Mouse (Mus musculus): Measurements from ENCODE around the gene Apobr. TPM values are rescaled to one million over a fixed set of nuclear protein-coding genes. Genes with fewer than 3 reads are reported as not detected.

Gene Apobr
- total RNA-seq, 2 experiments from 2014 or later: 27.6 to 98.7 TPM

DNA sequence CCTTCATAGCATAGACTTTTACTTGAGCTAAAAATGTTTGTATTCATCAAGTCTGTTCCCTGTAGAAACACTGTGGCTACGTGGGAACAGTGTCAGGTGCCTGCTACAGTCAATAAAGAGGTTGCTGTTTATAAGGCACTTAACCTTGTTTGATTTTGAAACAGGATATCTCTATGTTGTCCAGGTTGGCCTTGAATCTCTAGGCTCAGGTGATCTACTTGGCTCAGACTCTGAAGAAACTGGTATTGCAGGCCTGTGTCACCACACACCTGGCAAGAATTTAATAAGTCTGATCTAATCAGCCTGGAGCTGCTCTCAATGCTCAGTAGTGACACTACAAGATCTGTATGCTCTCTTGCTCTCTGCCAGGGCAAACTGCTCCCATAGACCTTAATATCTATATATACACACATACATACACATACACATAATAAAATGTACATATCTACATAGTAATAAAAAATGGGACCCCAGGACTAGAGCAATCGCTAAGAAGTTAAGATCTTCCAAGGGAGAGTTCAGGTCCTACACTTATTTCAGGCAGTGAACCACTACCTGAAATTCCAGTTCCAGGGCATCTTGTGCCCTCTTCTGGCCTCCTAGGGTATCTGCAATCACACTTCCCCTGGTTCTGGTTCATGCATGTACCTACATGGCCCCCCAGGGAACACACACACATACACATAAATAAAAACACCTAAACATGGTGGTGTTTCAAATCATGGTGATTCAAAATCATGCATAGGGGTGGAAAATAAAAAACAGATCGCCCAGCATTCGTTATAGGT lies 52.2 kb downstream of the Apobr start:
- ATAC-seq (ENCODE audit: poor library complexity, severe bottlenecking): peak; percentile 90

Other genes with a start within 250 kb of the Apobr start
- gene Lat, start 215.4 kb upstream of the Apobr start, total RNA-seq (2015): 3.2 and 7.3 TPM in 2 replicates
- 3.3 and 6.3 TPM in 2 replicates for gene Lat, start 215.4 kb upstream of the Apobr start, total RNA-seq (2017)
- gene Spns1, start 207.5 kb upstream of the Apobr start, total RNA-seq (2015): 7.9 and 11.5 TPM in 2 replicates
- 6.8 and 10.6 TPM in 2 replicates for gene Spns1, start 207.5 kb upstream of the Apobr start, total RNA-seq (2017)
- gene Nfatc2ip, start 188.2 kb upstream of the Apobr start, total RNA-seq (2015): 10.1 and 11.7 TPM in 2 replicates
- 13.9 and 16.6 TPM in 2 replicates for gene Nfatc2ip, start 188.2 kb upstream of the Apobr start, total RNA-seq (2017)
- 0.20 and 1.1 TPM in 2 replicates for gene Cd19, start 170.1 kb upstream of the Apobr start, total RNA-seq (2015)
- gene Cd19, start 170.1 kb upstream of the Apobr start, total RNA-seq (2017): 0.24 TPM in 1 of 2 replicates, not detected in the other
- gene Rabep2, start 156.2 kb upstream of the Apobr start, total RNA-seq (2015): 6.7 and 6.8 TPM in 2 replicates
- 21.4 and 25.0 TPM in 2 replicates for gene Rabep2, start 156.2 kb upstream of the Apobr start, total RNA-seq (2017)
- gene Atp2a1, start 121.8 kb upstream of the Apobr start, total RNA-seq (2015): 0.07 and 0.52 TPM in 2 replicates
- not detected in 2 replicates for gene Atp2a1, start 121.8 kb upstream of the Apobr start, total RNA-seq (2017)
- 18.2 and 20.6 TPM in 2 replicates for gene Sh2b1, start 109.5 kb upstream of the Apobr start, total RNA-seq (2015)
- 9.9 and 10.6 TPM in 2 replicates for gene Sh2b1, start 109.5 kb upstream of the Apobr start, total RNA-seq (2017)
- gene Tufm, start 97.6 kb upstream of the Apobr start, total RNA-seq (2015): 40.2 and 44.3 TPM in 2 replicates
- gene Tufm, start 97.6 kb upstream of the Apobr start, total RNA-seq (2017): 33.8 and 44.9 TPM in 2 replicates
- 75.5 and 84.4 TPM in 2 replicates for gene Atxn2l, start 81.5 kb upstream of the Apobr start, total RNA-seq (2015)
- gene Atxn2l, start 81.5 kb upstream of the Apobr start, total RNA-seq (2017): 26.1 and 40.5 TPM in 2 replicates
- gene Eif3c, start 18.5 kb upstream of the Apobr start, total RNA-seq (2015): 110 and 121 TPM in 2 replicates
- 131 and 143 TPM in 2 replicates for gene Eif3c, start 18.5 kb upstream of the Apobr start, total RNA-seq (2017)
- gene Cln3, start 875 bp downstream of the Apobr start, total RNA-seq (2015): 106 and 118 TPM in 2 replicates
- 59.5 and 77.8 TPM in 2 replicates for gene Cln3, start 875 bp downstream of the Apobr start, total RNA-seq (2017)
- gene Il27, start 10.0 kb downstream of the Apobr start, total RNA-seq (2015): 2.5 and 2.9 TPM in 2 replicates
- gene Il27, start 10.0 kb downstream of the Apobr start, total RNA-seq (2017): 3.0 and 4.8 TPM in 2 replicates
- 54.7 and 61.4 TPM in 2 replicates for gene Nupr1, start 45.9 kb downstream of the Apobr start, total RNA-seq (2015)
- 108 and 126 TPM in 2 replicates for gene Nupr1, start 45.9 kb downstream of the Apobr start, total RNA-seq (2017)
- 42.1 and 55.6 TPM in 2 replicates for gene Sgf29, start 64.4 kb downstream of the Apobr start, total RNA-seq (2015)
- 27.3 and 35.5 TPM in 2 replicates for gene Sgf29, start 64.4 kb downstream of the Apobr start, total RNA-seq (2017)
- 4.8 and 6.6 TPM in 2 replicates for gene Sult1a1, start 91.5 kb downstream of the Apobr start, total RNA-seq (2015)
- gene Sult1a1, start 91.5 kb downstream of the Apobr start, total RNA-seq (2017): 6.6 and 6.9 TPM in 2 replicates
- 49.8 and 60.5 TPM in 2 replicates for gene Bola2, start 110.5 kb downstream of the Apobr start, total RNA-seq (2015)
- 106 and 161 TPM in 2 replicates for gene Bola2, start 110.5 kb downstream of the Apobr start, total RNA-seq (2017)
- gene Slx1b, start 110.8 kb downstream of the Apobr start, total RNA-seq (2015): 4.1 and 6.0 TPM in 2 replicates
- gene Slx1b, start 110.8 kb downstream of the Apobr start, total RNA-seq (2017): 4.7 and 5.9 TPM in 2 replicates
- 1,020 and 1,059 TPM in 2 replicates for gene Coro1a, start 122.8 kb downstream of the Apobr start, total RNA-seq (2015)
- 1,317 and 1,554 TPM in 2 replicates for gene Coro1a, start 122.8 kb downstream of the Apobr start, total RNA-seq (2017)
- gene Mapk3, start 174.7 kb downstream of the Apobr start, total RNA-seq (2015): 173 and 177 TPM in 2 replicates
- gene Mapk3, start 174.7 kb downstream of the Apobr start, total RNA-seq (2017): 88.3 and 91.1 TPM in 2 replicates
- gene Gdpd3, start 181.4 kb downstream of the Apobr start, total RNA-seq (2015): 26.8 and 37.3 TPM in 2 replicates
- gene Gdpd3, start 181.4 kb downstream of the Apobr start, total RNA-seq (2017): 57.9 and 71.4 TPM in 2 replicates
- gene Ypel3, start 192.0 kb downstream of the Apobr start, total RNA-seq (2015): 196 and 200 TPM in 2 replicates
- gene Ypel3, start 192.0 kb downstream of the Apobr start, total RNA-seq (2017): 91.7 and 117 TPM in 2 replicates
- 0.68 and 1.0 TPM in 2 replicates for gene Tbx6, start 196.5 kb downstream of the Apobr start, total RNA-seq (2015)
- 0.98 and 0.99 TPM in 2 replicates for gene Tbx6, start 196.5 kb downstream of the Apobr start, total RNA-seq (2017)
- 186 and 196 TPM in 2 replicates for gene Ppp4c, start 207.6 kb downstream of the Apobr start, total RNA-seq (2015)
- 139 and 154 TPM in 2 replicates for gene Ppp4c, start 207.6 kb downstream of the Apobr start, total RNA-seq (2017)
- not detected in 2 replicates for gene Fam57b, start 212.7 kb downstream of the Apobr start, total RNA-seq (2015)
- not detected in 2 replicates for gene Fam57b, start 212.7 kb downstream of the Apobr start, total RNA-seq (2017)
- gene 4930451I11Rik, start 246.7 kb downstream of the Apobr start, total RNA-seq (2015): not detected in 2 replicates
- not detected in 2 replicates for gene 4930451I11Rik, start 246.7 kb downstream of the Apobr start, total RNA-seq (2017)